Mouse (Mus musculus) lung, postnatal 0 days (tissue): ENCODE results near the gene Lrpap1.

Experiments used
- CTCF ChIP-seq: IDR thresholded peaks from 2 replicates; pipeline ENCODE4 v1.5.1; 2016; ENCODE audit warnings: antibody characterized with exemption, mild to moderate bottlenecking
- EP300 ChIP-seq: IDR thresholded peaks from 2 replicates; pipeline ENCODE4 v1.6.1; 2016; ENCODE audit warnings: antibody characterized with exemption, mild to moderate bottlenecking, control low read depth

DNA sequence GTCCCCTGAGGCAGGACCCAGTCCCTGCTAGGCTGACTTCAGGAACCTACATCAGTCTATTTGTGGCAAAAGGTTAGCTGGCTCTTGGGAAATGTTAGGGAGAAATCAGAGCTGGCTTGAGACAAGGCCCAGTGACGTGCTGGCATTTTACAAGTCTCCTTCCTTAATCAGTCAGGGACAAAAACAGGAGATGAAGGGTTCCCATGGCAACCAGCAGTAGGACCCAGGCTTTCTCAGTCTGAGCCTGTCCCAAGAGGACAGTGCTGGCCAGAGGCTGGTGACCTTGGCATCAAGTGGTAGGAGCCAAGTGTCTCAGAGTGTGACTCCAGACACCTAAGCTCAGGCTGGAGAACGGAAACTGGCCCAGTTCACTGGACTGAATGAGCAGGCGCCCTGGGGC is 28.7 kb upstream of the Lrpap1 start:
- TF ChIP-seq CTCF = no peak
- TF ChIP-seq EP300 = no peak
